Mouse (Mus musculus) bone marrow macrophage, adult 2 months (primary cell): Measurements from ENCODE around the gene Wdr45.

Source experiments
- CTCF ChIP-seq: IDR thresholded peaks from 2 replicates; pipeline ENCODE4 v1.5.1; 2012; ENCODE audit warnings: low read depth, mild to moderate bottlenecking, low read length, moderate library complexity
- POLR2A ChIP-seq: IDR thresholded peaks from 2 replicates; pipeline ENCODE4 v1.6.1; 2012; ENCODE audit warnings: mild to moderate bottlenecking, low read depth, low read length, borderline replicate concordance

DNA sequence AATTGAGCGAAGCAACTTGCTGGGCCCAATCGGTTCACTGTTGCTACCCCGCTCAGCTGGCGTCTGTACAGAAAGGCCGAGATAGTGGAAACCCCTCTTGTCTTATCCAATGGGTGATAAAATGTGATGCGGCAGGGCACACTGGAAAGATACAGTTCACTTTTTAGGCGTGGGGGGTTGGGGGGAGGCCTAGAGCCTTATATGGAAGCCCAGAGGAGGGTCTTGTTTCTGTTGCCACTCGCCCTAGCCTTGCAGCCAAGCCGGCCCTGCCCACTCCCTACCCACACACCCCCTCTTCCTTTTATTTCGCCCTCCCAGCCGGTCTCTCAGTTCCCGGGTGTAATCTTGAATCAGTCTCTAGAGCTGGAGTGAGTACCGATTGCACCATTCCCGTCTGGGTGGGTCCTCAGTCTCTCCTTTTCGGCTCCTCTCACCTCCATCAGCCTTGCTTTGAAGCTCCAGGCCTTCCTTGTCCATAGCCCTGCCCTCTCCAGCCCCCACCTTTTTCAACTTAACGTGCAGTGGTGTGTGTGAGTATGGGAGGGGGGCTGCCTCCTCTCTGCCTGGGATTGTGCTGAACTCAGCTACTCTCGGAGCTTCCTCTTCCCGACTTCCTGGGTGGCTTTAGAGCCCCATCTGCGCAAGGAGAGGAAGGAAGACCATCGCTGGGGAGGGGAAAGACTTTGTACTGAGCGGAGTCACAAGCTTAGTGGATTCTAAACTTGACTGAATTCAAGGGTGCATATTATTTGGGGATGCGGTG is 49.7 kb downstream of the Wdr45 start:
- TF ChIP-seq CTCF, result no peak
- TF ChIP-seq POLR2A, result no peak
